Mouse (Mus musculus) ZHBTc4 (cell line): ENCODE measurements around the gene Aass.
A peak's percentile ranks its signal among the peaks of the same experiment; 100 is the strongest.
"Not testable (repeated sequence)": the region's sequence is repeated elsewhere in the genome, so short reads cannot be mapped to it uniquely, and the experiment has no call there.

ENCODE experiments used
- DNase-seq: peaks from one replicate; pipeline ENCODE4 v3.0.0-alpha.2; 2011; ENCODE audit warnings: low read depth, low spot score

Gene Aass

GRCm38 (mm10) chr6:23132573-23133181, at the start of gene Aass:
TSS of gene Aass (minus strand) at chr6:23132986.
- DNase-seq = peak; percentile 50

- DNase-seq = peak; percentile 48
Measured at GRCm38 (mm10) chr6:23180096-23180495, 47.3 kb upstream of the Aass start.

GRCm38 (mm10) chr6:23163824-23164223, 31.0 kb upstream of the Aass start:
- DNase-seq = not testable (repeated sequence)

GRCm38 (mm10) chr6:23156357-23156756, 23.6 kb upstream of the Aass start:
- DNase-seq = not testable (repeated sequence)

- no peak for DNase-seq
Measured at GRCm38 (mm10) chr6:23153112-23153511, 20.3 kb upstream of the Aass start.

GRCm38 (mm10) chr6:23147221-23147620, 14.4 kb upstream of the Aass start:
- peak; percentile 6 for DNase-seq

GRCm38 (mm10) chr6:23143980-23144379, 11.2 kb upstream of the Aass start:
- no peak for DNase-seq

- no peak for DNase-seq
Measured at GRCm38 (mm10) chr6:23131015-23131414, 1.8 kb downstream of the Aass start.

- DNase-seq = no peak
Measured at GRCm38 (mm10) chr6:23129201-23129600, 3.6 kb downstream of the Aass start.

- no peak for DNase-seq
Measured at GRCm38 (mm10) chr6:23126706-23127105, 6.1 kb downstream of the Aass start.

- no peak for DNase-seq
Measured at GRCm38 (mm10) chr6:23125831-23126230, 7.0 kb downstream of the Aass start.

- DNase-seq = no peak
Measured at GRCm38 (mm10) chr6:23124823-23125222, 8.0 kb downstream of the Aass start.

- DNase-seq = peak; percentile 65
Measured at GRCm38 (mm10) chr6:23122934-23123333, 9.9 kb downstream of the Aass start.

GRCm38 (mm10) chr6:23114781-23115180, 18.0 kb downstream of the Aass start:
- DNase-seq = no peak

- no peak for DNase-seq
Measured at GRCm38 (mm10) chr6:23107069-23107468, 25.7 kb downstream of the Aass start.

GRCm38 (mm10) chr6:23106373-23106772, 26.4 kb downstream of the Aass start:
- no peak for DNase-seq

- peak; percentile 89 for DNase-seq
Measured at GRCm38 (mm10) chr6:23090346-23091055, 42.3 kb downstream of the Aass start.

- peak; percentile 81 for DNase-seq
Measured at GRCm38 (mm10) chr6:23089292-23089691, 43.5 kb downstream of the Aass start.

GRCm38 (mm10) chr6:23084587-23085421, 48.0 kb downstream of the Aass start:
- DNase-seq = no peak

- DNase-seq = peak; percentile 76
Measured at GRCm38 (mm10) chr6:23079991-23080680, 52.6 kb downstream of the Aass start.

- DNase-seq = no peak
Measured at GRCm38 (mm10) chr6:23078273-23078672, 54.5 kb downstream of the Aass start.

GRCm38 (mm10) chr6:23076060-23076459, 56.7 kb downstream of the Aass start:
- DNase-seq = peak; percentile 77
